Mouse (Mus musculus) urinary bladder, postnatal 10 days (tissue): Measurements from ENCODE around the gene Pilra.

Experiments used
- DNase-seq: peaks from one replicate; pipeline ENCODE4 v3.0.0; 2022; ENCODE audit warnings: low spot score

The Pilra gene

GRCm38 (mm10) chr5:137823455-137824045, 12.5 kb downstream of the Pilra start:
- no peak for DNase-seq

GRCm38 (mm10) chr5:137822602-137823001, 13.5 kb downstream of the Pilra start:
- DNase-seq, result no peak

- no peak for DNase-seq
These were observed 14.0 kb downstream of the Pilra start for GRCm38 (mm10) chr5:137822126-137822525.

- no peak for DNase-seq
These were observed 18.4 kb downstream of the Pilra start for GRCm38 (mm10) chr5:137817466-137818222.

GRCm38 (mm10) chr5:137808316-137808715, 27.8 kb downstream of the Pilra start:
- no peak for DNase-seq

GRCm38 (mm10) chr5:137806158-137806557, 29.9 kb downstream of the Pilra start:
- DNase-seq, result no peak

- DNase-seq, result no peak
These were observed 35.2 kb downstream of the Pilra start for GRCm38 (mm10) chr5:137800917-137801316.

- no peak for DNase-seq
These were observed 39.5 kb downstream of the Pilra start for GRCm38 (mm10) chr5:137796606-137797005.

- DNase-seq, result no peak
These were observed 44.5 kb downstream of the Pilra start for GRCm38 (mm10) chr5:137791553-137791952.

GRCm38 (mm10) chr5:137788946-137789531, 47.0 kb downstream of the Pilra start:
- DNase-seq, result no peak

- no peak for DNase-seq
These were observed 47.9 kb downstream of the Pilra start for GRCm38 (mm10) chr5:137788171-137788570.

GRCm38 (mm10) chr5:137787151-137787928, 48.7 kb downstream of the Pilra start, which contains the start of the genes Mepce and Zcwpw1:
Gene Mepce, minus strand, starts transcription at chr5:137787655.
Gene Zcwpw1, plus strand, starts transcription at chr5:137787798.
- DNase-seq, result peak; percentile 79

GRCm38 (mm10) chr5:137786109-137786942, 49.8 kb downstream of the Pilra start:
- DNase-seq, result peak; percentile 94

GRCm38 (mm10) chr5:137785164-137786031, 50.7 kb downstream of the Pilra start:
- DNase-seq, result no peak

- no peak for DNase-seq
These were observed 51.5 kb downstream of the Pilra start for GRCm38 (mm10) chr5:137784546-137784945.

GRCm38 (mm10) chr5:137783901-137784540, 52.1 kb downstream of the Pilra start:
- no peak for DNase-seq

GRCm38 (mm10) chr5:137782776-137783522, 53.1 kb downstream of the Pilra start:
- DNase-seq, result no peak

- DNase-seq, result no peak
These were observed 54.4 kb downstream of the Pilra start for GRCm38 (mm10) chr5:137781661-137782060.
